Mouse (Mus musculus): Measurements from ENCODE around the gene Apeh. TPM values are rescaled to one million over a fixed set of nuclear protein-coding genes. Genes with fewer than 3 reads are reported as not detected.
"Not testable (repeated sequence)": the region's sequence is repeated elsewhere in the genome, so short reads cannot be mapped to it uniquely, and the experiment has no call there.

Gene Apeh
- polyA plus RNA-seq (2015; fragmentation: Nextera tagmentation; extraction: Ambion mirVana), result 76.5 and 96.8 TPM in 2 replicates

DNA sequence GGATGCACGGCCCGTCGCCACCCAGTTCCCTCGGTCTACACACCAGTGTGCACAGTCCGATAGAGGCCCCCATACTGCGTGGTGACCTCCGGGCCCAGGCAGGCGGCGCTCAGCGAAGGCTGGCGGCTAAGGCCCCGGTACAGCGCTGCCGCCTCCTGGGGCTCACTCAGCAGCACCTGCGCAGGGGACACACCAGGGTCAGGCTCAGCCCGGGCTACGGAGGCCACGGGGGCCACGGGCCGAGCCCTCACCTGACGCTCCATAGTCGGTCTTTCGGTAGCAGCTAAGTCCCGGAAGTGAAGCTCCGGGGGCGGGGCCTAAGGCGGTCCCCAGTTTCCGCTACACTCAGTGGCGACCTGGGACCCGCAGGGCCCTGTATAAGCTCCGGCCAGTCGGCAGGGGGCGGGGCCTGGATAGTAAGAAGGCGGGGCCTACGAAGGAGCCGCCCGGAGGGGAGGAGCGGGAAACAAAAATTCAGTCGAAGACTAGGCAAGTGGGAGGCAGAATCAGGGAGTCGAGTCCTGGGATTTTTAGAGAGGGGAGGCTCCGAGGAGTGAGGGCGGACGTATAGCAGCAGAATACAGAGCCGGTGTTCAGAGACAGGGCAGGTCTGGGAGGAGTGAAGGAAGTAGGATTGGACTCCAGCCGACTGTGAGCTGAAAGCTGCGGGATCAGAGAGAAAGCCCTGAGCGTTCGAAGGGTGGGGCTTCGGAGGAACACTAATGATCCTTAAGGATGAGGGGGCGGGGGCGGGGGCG is at the start of gene Apeh:
Gene Apeh (minus strand): TSS at position 423 of the 758 bp plus-strand sequence.
- under 1% methylated on average over 52 of the region's 52 CpGs for WGBS
- Histone ChIP-seq H3K36me3 (peaks cover 20% of the 10 kb centered on the region), H3K4me3 (replicated peaks) (peak within 1 kb of the TSS; percentile 82), H3K27ac (peak within 1 kb of the TSS; percentile 86), H3K9ac (peak within 1 kb of the TSS; percentile 90), H3K4me1 (replicated peaks) (peaks cover 24% of the 10 kb centered on the region), H3K27me3 (replicated peaks) (no peaks in the 10 kb centered on the region), H3K4me2 (replicated peaks) (peak within 1 kb of the TSS; percentile 97), H3K9me3 (no peaks in the 10 kb centered on the region)
- peak; percentile 96 for ATAC-seq

DNA sequence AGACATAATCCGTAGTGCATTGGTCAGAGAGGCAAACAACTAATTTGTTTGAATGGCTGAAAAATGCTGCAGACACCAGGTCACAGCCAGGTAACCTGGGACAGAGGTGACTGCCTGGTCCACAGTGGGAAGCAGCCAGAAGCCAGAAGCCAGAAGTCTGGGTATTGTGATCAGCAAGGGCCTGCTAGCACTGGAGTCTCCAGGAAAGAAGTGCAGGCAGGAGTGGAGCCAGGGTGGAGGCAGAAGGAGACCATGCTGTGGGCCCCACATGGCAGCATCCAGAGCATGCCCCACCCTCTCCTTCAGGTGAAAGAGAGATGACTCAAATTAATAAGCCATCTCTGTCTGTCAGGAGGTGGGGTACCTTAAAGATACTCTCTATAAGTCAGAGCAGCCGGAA is 49.1 kb upstream of the Apeh start:
- H3K27me3 ChIP-seq (replicated peaks), result no peaks in the 10 kb centered on the region
- no peak overlapping the region for H3K4me3 ChIP-seq (replicated peaks)
- H3K4me1 ChIP-seq (replicated peaks), result no peaks in the 10 kb centered on the region; the same call in 1 of the 2 replicates
- no peaks in the 10 kb centered on the region for H3K36me3 ChIP-seq
- no peak overlapping the region for H3K9ac ChIP-seq
- no peaks in the 10 kb centered on the region for H3K9me3 ChIP-seq
- H3K27ac ChIP-seq, result no peak overlapping the region
- H3K4me2 ChIP-seq (replicated peaks), result no peak overlapping the region
- WGBS, result 90% methylated on average over 2 of the region's 2 CpGs
- no peak for ATAC-seq

DNA sequence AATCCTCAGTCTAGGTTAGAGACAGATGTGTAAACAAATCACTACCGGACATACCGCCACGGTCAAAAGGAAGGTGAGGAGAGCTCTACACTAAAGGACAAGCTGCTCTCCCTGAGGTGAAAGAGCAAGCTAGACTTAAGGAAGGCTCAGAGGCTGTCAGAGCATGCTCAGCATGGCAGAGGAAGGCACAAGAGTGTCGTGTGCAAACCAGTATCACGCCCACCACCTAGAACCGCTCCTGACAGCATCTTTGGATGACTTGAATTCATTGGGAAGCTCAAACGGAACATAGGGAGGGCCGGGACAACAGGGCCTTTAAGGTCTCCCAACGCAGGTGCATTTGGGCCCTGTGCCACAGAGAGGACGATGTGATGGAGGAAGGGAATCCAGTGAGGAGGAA is 47.0 kb upstream of the Apeh start:
- H3K9ac ChIP-seq, result no peak overlapping the region
- H3K4me3 ChIP-seq (replicated peaks), result no peak overlapping the region
- H3K9me3 ChIP-seq, result no peaks in the 10 kb centered on the region
- no peak overlapping the region for H3K4me2 ChIP-seq (replicated peaks)
- no peak overlapping the region for H3K27ac ChIP-seq
- H3K27me3 ChIP-seq (replicated peaks), result no peaks in the 10 kb centered on the region
- H3K4me1 ChIP-seq (replicated peaks), result peaks cover 4% of the 10 kb centered on the region; the same call in 1 of the 2 replicates
- ATAC-seq, result no peak
- WGBS, result 82% methylated on average over 10 of the region's 10 CpGs
- no peaks in the 10 kb centered on the region for H3K36me3 ChIP-seq

DNA sequence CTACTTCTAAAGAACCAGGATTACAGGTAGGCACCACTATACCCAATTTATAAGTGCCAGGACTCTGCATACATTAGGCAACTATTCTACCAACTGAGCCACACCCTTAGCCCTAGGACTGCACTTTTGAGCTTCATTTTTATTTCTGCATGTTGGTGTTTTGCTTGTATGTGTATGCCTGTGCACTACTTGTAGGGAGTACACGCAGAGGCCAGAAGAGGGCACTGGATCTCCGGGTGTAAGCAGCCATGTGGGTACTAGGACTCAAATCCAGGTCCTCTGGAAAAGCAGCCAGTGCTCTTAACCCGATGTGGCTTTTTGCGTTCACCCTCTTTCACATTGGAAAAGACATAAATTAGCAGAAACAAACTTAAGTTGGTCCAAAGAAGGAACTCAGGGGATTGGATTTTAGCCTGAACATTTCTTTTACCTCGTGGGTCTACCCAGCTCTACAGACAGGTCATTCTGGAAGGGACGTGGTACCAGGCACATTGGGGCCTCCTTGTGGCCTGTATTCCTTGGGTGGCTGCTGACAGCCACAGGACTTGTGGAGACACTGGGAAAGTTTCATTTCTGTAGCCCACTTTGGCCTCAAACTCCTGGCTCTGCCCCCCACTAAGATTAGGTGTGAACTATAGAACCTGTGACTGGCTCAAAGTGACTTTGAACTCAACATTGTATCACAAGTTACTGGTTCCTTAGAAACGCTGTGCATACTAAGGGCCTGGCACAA is 45.7 kb upstream of the Apeh start:
- Histone ChIP-seq H3K4me1 (replicated peaks) (peaks cover 4% of the 10 kb centered on the region; the same call in 1 of the 2 replicates), H3K36me3 (no peaks in the 10 kb centered on the region)
- ATAC-seq, result no peak

DNA sequence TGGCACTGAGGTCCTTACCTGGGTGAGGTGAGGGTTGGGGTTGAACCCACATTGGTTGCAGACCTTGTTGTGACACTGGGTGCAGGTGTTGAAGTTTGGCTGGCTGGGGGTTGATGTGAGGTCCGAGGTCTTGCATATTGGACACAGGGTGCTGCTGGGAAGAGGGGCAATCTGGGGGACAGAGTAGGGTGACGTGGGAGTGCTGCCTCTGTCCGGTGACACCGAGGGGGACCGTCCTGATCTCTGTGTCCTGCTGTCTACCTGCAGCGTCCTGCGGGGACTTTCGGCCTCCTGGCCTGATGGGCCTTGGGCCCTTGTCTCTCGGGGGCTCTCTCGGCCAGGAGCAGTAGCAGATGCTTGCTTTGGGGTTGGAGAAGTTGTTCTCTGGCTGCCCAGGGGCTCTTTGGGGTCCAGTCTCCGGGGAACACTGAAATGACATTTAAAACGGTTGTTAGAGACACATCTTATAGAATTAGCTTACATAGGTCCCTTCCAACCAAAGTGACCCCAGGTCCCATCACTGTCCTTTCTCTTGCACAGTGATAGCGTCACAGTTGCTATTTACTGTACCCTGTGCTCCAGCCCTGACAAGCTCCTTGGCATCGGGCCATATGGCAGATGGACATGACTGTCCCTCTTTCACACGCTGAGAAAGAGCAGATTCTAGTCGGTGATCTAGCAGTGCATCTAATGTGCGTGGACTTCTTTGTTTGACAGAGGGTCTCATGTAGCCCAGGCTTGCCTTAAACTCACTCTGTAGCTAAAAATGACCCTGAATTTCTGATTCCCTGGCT is 45.0 kb upstream of the Apeh start:
- Histone ChIP-seq H3K36me3 (no peaks in the 10 kb centered on the region), H3K9me3 (no peaks in the 10 kb centered on the region), H3K27me3 (replicated peaks) (no peaks in the 10 kb centered on the region), H3K4me3 (replicated peaks) (no peak overlapping the region), H3K4me2 (replicated peaks) (no peak overlapping the region), H3K9ac (no peak overlapping the region), H3K27ac (no peak overlapping the region), H3K4me1 (replicated peaks) (peaks cover 4% of the 10 kb centered on the region; the same call in 1 of the 2 replicates)
- WGBS, result 86% methylated on average over 17 of the region's 17 CpGs
- no peak for ATAC-seq

More for the DNA sequence above, 45.7 kb upstream of the Apeh start:
- Histone ChIP-seq H3K4me3 (replicated peaks) (no peak overlapping the region), H3K4me2 (replicated peaks) (no peak overlapping the region), H3K9ac (no peak overlapping the region), H3K9me3 (no peaks in the 10 kb centered on the region), H3K27me3 (replicated peaks) (no peaks in the 10 kb centered on the region), H3K27ac (no peak overlapping the region)
- 83% methylated on average over 7 of the region's 7 CpGs for WGBS

DNA sequence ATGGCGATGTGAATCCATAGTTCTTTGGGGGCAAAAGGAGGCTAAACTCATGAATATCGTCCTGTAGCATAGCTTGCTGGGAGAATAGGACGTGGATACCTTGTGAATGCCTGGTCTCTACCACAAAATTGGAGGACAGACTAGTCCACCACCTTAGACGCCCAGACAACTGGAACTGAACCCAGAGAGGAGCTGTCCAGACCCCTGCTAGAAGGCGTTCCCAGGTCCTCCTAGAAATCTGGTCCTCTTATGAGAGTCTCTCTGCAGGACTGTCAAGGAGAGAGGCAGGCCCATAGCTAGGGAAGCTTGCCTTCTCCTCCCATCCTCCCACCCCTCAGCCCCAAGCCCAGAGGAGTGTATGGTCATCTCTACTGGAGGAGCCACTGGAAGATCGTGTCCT is 43.7 kb upstream of the Apeh start:
- Histone ChIP-seq H3K4me1 (replicated peaks) (0 out of 2 replicates have a peak, but pooled peaks cover 4% of the 10 kb centered on the region), H3K27me3 (replicated peaks) (no peaks in the 10 kb centered on the region), H3K27ac (no peak overlapping the region), H3K9me3 (no peaks in the 10 kb centered on the region), H3K4me3 (replicated peaks) (no peak overlapping the region), H3K4me2 (replicated peaks) (no peak overlapping the region), H3K36me3 (no peaks in the 10 kb centered on the region), H3K9ac (no peak overlapping the region)
- WGBS, result 76% methylated on average over 6 of the region's 6 CpGs
- ATAC-seq, result no peak

DNA sequence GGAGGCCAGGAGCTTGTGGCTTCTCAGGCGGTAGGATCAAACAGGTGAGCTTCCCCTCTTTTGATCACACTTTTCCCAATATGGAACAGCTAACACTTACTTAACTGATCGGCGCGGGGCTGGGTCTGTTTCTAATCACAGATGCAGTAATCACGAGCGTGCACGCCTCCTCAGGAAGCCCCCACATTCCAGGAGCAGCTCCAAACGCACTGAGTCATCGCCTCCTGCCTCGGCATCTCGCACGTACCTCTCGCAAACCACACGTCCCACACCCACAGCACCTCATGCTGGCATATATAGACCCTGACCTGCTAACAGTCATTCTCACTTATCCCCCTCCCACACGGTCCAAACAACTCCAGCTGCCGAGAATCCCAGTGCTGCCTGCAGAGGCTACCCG is 43.1 kb upstream of the Apeh start:
- Histone ChIP-seq H3K4me3 (replicated peaks) (no peak overlapping the region), H3K4me1 (replicated peaks) (0 out of 2 replicates have a peak, but pooled peaks cover 4% of the 10 kb centered on the region), H3K36me3 (no peaks in the 10 kb centered on the region), H3K27ac (0 out of 2 replicates have a peak overlapping the region, but pooled peaks have one; percentile 32), H3K27me3 (replicated peaks) (no peaks in the 10 kb centered on the region), H3K9me3 (no peaks in the 10 kb centered on the region), H3K4me2 (replicated peaks) (peak overlapping the region; percentile 6; the same call in 1 of the 2 replicates), H3K9ac (no peak overlapping the region)
- WGBS, result 32% methylated on average over 17 of the region's 17 CpGs
- ATAC-seq, result peak; percentile 68

DNA sequence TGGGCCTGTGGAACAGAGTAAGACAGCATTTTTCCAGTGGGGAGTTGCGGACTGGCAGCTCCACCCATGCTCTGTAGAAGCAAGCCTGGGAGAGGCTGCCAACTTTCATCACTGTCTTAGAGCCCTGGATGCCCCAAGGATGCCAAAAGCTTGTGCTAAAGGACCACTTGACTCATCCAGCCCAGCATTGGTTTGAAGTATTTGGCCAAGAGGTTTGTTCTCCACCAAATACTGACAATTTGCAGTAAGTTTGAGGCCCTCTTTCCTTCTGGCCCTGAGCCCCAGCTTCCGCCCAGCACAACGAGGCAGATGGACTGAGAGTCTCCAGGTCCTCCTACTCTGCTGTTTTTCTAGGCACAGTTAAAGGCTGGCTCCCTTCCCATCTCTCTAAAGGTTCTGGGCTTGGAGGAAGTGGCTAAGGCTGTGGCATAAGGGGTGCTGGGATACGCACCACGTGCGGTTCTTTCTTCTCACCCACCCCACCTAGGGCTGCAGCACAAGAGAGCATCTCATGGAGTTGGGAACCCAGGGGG is 42.6 kb upstream of the Apeh start:
- H3K36me3 ChIP-seq, result no peaks in the 10 kb centered on the region
- H3K4me1 ChIP-seq (replicated peaks), result 0 out of 2 replicates have a peak, but pooled peaks cover 4% of the 10 kb centered on the region
- no peak overlapping the region for H3K9ac ChIP-seq
- H3K4me3 ChIP-seq (replicated peaks), result no peak overlapping the region
- H3K9me3 ChIP-seq, result no peaks in the 10 kb centered on the region
- ATAC-seq, result peak; percentile 34; the same call in 1 of the 2 replicates
- H3K4me2 ChIP-seq (replicated peaks), result peak overlapping the region; percentile 6; the same call in 1 of the 2 replicates
- H3K27me3 ChIP-seq (replicated peaks), result no peaks in the 10 kb centered on the region
- 0 out of 2 replicates have a peak overlapping the region, but pooled peaks have one; percentile 32 for H3K27ac ChIP-seq
- 72% methylated on average over 6 of the region's 6 CpGs for WGBS

DNA sequence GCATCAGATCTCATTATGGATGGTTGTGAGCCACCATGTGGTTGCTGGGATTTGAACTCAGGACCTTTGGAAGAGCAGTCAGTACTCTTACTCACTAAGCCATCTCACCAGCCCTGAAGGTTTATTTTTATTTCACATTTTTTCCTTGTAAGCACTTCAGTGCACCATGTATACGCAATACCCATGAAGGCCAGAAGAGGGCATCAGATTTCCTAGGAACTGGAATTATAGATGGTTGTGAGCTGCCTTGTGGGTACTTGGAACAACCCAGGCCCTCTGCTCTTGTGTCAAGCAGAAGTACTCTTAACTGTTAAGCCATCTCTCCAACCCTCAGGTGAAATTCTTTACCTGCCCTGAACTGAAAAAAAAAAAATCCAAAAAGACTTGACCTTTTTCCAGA is 41.8 kb upstream of the Apeh start:
- 0 out of 2 replicates have a peak, but pooled peaks cover 4% of the 10 kb centered on the region for H3K4me1 ChIP-seq (replicated peaks)
- no peak overlapping the region for H3K27ac ChIP-seq
- ATAC-seq, result no peak
- WGBS, result 57% methylated on average over 1 of the region's 1 CpGs
- no peak overlapping the region for H3K9ac ChIP-seq
- H3K4me3 ChIP-seq (replicated peaks), result no peak overlapping the region
- H3K9me3 ChIP-seq, result no peaks in the 10 kb centered on the region
- H3K4me2 ChIP-seq (replicated peaks), result no peak overlapping the region
- no peaks in the 10 kb centered on the region for H3K27me3 ChIP-seq (replicated peaks)
- H3K36me3 ChIP-seq, result no peaks in the 10 kb centered on the region

DNA sequence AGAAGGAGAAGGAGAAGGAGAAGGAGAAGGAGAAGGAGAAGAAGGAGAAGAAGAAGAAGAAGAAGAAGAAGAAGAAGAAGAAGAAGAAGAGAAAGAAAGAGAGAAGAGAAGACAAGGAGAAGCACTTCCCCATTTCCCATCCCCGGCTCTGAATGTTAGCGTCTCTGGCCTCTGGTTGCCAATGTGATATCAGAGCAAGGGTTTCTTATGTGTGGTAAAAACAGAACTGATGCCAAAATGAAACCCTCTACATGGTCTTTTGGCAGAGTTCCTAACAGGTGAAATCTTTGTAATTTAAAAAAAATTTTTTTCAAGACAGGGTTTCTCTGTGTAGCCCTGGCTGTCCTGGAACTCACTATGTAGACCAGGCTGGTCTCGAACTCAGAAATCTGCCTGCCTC is 41.3 kb upstream of the Apeh start:
- H3K9ac ChIP-seq; H3K9me3 ChIP-seq; H3K4me3 ChIP-seq (replicated peaks); ATAC-seq; H3K4me1 ChIP-seq (replicated peaks); H3K27ac ChIP-seq; H3K4me2 ChIP-seq (replicated peaks); H3K36me3 ChIP-seq; H3K27me3 ChIP-seq (replicated peaks): not testable (repeated sequence)
- 90% methylated on average over 3 of the region's 3 CpGs for WGBS

DNA sequence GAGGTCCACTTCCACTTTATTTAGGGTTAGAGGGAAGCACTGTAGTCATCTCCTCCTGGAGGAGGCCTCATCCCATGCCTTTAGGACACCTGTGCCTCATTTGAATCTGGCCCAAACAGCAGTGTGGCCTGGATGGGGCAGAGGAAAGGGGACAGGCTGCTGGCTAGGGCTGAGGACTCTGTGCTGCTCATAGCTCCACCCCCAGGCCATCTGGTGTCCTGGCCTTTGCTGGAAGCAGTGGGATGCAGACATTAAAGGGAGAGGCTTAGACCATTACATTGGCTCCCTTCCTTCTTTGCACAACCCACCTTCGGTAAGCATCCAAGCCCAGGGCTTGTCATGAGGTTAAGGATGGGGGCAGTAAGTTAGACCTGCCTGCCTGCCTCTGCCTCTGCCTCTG is 39.1 kb upstream of the Apeh start:
- no peaks in the 10 kb centered on the region for H3K27me3 ChIP-seq (replicated peaks)
- 0 out of 2 replicates have a peak, but pooled peaks cover 4% of the 10 kb centered on the region for H3K4me1 ChIP-seq (replicated peaks)
- H3K4me3 ChIP-seq (replicated peaks), result no peak overlapping the region
- no peak overlapping the region for H3K27ac ChIP-seq
- WGBS, result 50% methylated on average over 1 of the region's 1 CpGs
- H3K36me3 ChIP-seq, result no peaks in the 10 kb centered on the region
- no peak overlapping the region for H3K9ac ChIP-seq
- H3K9me3 ChIP-seq, result no peaks in the 10 kb centered on the region
- H3K4me2 ChIP-seq (replicated peaks), result no peak overlapping the region
- ATAC-seq, result no peak
